Mouse (Mus musculus) left cerebral cortex, adult 18-20 months (tissue): ENCODE results near the gene Umodl1. TPM values are rescaled to one million over a fixed set of nuclear protein-coding genes. Genes with fewer than 3 reads are reported as not detected.

ENCODE experiments used
- DNase-seq, 2 experiments: peaks; one replicate each; pipeline ENCODE4 v3.0.0; 2021 to 2022; ENCODE audit warnings: low spot score in 2 of 2, mixed read lengths in 1 of 2
- long read RNA-seq, 2 experiments: library from polyadenylated mRNA; stranded (forward); transcript quantifications; one replicate each; pipeline ENCODE4 v2.0.0; 2021
- total RNA-seq, 2 experiments: library from RNA; stranded (reverse); gene quantifications; 2 replicates each; pipeline ENCODE4 v1.2.3; 2021

Gene Umodl1
- under 1 TPM in 1 of 2 experiments, not detected in 1; 0.16 TPM for total RNA-seq
- long read RNA-seq, experiment 1, partial matches to known transcripts, result 1 of 1 reads
- long read RNA-seq, experiment 1, other reads (novel, unspliced or antisense), result 0 of 1 reads
- long read RNA-seq, experiment 2, result 0 reads

- DNase-seq, result no peak
Observed at GRCm38 (mm10) chr17:30954340-30954739, at the start of gene Umodl1. Gene Umodl1, plus strand, starts transcription at chr17:30954640.

DNA sequence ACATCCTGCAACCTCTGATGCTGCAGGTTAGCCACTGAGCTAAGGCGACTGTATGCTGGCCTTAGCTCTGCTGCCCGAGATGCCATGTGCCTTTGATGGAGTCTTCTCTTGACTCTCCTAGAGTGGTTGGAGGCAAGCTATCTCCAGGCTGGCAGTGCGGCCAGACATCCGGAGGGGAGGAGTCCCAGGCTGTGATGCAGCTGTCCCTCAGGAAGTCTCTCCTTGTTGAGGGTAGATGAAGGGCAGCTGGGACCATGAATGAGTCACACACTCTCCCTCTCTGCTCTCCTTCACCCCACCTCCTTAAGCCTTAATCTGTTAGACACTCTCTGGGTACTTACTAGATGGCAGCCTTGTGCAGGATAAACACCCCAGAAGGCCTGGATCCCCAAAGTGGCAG is 46.9 kb upstream of the Umodl1 start:
- DNase-seq, result no peak

GRCm38 (mm10) chr17:30910866-30911731 is 43.3 kb upstream of the Umodl1 start:
- no peak for DNase-seq

DNA sequence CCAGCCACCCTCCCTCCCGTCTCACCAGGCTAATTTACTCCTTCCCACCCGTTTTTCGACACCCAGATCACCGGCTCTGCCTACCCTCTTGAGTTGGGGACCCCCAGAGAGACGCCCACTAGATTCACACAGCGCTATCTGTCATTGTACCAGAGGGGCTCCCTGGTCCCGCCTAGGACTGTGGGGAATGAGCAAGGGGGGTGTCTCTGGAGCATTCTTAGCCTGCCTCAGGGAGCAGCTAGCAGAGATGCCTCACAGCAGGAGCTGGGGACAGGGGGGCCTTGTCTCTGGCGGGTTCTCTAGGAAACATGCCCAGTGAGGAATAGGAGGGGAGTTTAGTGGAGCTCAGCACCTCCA is 42.7 kb upstream of the Umodl1 start:
- DNase-seq, result no peak

GRCm38 (mm10) chr17:30912536-30912935 is 41.9 kb upstream of the Umodl1 start:
- no peak for DNase-seq

- DNase-seq, result no peak
Observed at GRCm38 (mm10) chr17:30914264-30914663, 40.2 kb upstream of the Umodl1 start.

GRCm38 (mm10) chr17:30923566-30923965 is 30.9 kb upstream of the Umodl1 start:
- DNase-seq, result no peak

DNA sequence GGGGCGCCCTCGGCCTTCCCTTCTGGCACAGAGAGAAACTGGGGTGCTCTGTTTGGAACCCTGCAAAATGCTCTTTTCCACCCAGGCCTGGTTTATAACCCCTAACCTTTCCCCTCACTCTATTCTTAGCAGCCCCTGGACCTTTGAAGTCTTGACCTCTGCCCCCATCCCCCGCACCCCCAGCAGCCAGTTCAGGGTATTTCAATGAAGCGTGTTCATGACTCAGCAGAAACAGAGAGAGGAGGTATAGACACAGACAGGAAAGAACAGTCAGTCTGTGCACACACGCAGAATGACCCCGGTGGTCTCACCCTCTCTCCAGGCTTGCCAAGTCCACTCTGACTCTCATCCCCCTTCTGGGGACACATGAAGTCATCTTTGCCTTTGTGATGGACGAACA is 23.6 kb upstream of the Umodl1 start:
- no peak for DNase-seq

- DNase-seq, result no peak
Observed at GRCm38 (mm10) chr17:30932836-30933235, 21.6 kb upstream of the Umodl1 start.

GRCm38 (mm10) chr17:30935301-30935700 is 19.1 kb upstream of the Umodl1 start:
- no peak for DNase-seq

DNA sequence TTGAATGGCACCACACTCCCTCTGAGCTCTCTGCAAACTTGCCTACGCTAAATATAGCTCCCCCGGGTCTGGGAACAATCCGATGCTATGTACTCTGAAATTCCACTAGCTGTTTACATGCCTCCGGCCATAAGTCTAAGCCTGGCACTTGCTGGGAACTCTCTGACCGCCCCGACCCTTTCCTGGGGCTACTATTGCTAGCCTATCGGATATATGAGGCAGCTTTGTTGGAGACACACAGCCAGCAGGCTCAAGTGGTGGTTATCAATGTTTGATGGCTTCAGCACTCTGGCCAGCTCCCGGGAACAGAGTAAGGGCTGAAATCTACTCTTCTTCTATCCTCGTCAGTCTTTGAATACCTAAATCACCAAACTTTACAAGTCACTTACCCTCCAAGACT is 15.9 kb upstream of the Umodl1 start:
- DNase-seq, result no peak

- DNase-seq, result no peak
Observed at GRCm38 (mm10) chr17:30948382-30948781, 6.1 kb upstream of the Umodl1 start.

- DNase-seq, result peak; percentile 71 to 79
Observed at GRCm38 (mm10) chr17:30950780-30951179, 3.7 kb upstream of the Umodl1 start.

DNA sequence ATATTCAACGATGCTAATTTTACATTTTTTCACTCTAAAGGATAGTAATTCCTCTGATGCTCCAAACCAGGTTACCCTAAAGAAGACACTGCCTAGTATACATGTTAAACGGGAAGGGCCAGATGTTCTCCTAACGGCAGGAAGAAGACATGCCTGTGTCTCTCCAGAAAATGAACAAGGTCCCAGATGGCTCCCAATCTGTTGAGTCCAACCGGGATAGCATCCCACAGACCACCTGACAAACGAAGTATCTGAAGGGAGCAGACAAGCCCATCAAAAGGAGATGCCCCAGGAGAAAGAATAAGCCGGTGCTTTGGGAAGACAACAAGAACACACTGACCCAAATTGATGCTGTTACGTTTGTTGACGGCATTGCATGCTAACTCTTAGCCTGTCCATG is 2.8 kb upstream of the Umodl1 start:
- DNase-seq, result no peak

DNA sequence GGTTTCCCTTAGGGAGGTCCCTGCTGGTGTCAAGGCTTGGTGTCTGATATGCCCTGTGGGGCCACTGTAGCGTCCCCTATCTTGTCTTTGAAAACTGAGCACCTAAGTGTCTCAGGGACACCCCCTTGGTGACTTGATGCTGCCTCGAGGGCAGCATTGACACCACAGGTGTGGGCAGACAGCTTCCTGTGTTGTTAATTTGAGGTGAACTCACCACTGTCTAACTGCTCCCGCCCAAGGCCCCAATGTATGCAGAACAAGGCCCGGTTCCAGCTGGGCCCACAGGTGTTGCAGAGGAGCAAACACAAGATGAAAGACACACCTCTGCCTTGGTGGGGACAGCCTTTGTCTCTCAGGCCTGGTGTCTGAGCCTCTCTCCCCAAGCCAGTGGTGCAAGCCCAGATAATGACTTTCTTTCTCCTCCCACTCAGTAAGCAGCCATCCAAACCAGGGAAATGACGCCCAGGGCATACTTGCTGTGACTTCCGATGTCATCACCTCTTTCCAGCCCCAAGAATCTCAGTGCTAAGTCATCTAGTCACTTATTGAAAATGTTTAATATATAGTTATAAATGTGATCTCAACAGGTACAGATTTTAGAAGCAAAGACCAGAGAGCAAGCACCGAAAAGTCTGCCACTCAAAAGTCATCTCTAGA is 7.6 kb downstream of the Umodl1 start:
- DNase-seq, result no peak

GRCm38 (mm10) chr17:30962880-30963279 is 8.4 kb downstream of the Umodl1 start:
- no peak for DNase-seq

DNA sequence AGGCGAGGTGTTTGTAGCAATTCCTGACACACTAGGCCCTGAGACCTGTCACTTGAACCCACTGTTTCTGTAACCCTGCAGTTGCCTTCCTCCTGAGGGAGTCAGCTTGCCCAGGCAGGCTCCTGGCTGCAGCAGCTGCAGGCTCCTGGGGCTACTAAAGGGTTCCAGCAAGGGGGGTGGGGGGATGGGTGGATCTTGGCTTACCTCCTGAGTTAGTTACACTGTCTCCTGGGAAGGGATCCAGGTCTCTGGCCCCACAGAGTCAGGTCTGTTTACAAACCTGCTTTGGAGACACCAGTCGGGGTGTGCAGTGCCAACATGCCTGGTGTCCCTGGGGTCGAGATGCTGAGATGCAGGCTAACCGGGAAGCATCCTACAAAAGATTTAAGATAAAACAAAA is 15.5 kb downstream of the Umodl1 start:
- no peak for DNase-seq

DNA sequence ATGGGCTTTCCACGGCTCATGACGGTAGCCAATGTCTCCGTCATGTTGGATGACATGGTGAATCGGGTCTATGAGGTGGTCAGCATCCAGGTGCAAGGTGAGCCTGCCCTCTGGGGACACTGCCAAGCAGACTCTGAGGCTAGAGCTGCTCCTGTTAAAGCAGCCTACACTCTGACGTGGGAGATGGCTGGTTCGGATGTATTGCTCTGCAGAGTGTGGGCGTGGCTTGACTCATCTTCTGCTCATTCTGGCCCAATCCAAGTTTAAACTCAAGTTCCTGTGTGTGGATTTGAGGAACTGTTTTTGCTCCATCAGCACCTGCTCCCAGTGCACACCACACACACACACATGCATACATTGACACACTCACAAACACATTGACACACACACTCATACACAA is 17.4 kb downstream of the Umodl1 start:
- DNase-seq, result peak; percentile 57 to 69

DNA sequence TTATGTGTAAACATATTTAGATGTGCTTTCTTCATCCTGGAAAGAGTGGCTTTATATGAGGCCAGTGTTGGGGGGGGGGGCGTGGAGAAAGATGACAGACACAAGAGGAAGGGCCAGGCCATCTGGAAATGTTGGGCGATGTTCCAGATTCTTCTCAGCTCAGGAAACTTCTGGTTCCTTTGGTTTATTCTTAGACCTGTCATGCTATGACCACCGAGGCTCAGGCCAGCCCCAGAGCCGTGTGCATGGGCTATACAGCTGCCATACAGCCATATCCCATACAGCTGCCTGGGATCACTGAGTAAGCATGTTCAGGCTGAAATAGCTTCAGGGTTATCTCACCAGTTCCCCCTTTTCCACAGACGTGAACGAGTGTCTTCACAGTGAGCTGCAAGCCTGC is 18.9 kb downstream of the Umodl1 start:
- no peak for DNase-seq

DNA sequence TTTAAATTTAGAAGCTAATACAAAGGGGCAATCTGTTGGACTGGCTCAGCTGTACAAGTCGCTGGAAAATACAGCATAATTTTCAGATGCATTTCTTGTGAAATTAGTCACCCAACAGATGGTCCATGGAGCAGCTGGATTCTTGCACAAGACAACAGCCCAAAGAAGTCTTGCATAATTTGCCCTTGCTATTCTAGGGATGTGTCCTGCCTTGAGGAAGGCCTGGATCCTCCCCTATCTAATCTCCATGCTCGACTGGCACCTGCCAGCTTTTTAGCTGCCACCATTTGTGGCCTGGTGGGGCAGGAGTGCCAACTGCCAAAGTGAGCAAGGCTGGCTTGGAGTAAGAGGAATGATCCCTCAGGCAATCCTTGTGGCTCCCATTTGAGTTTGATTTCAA is 22.9 kb downstream of the Umodl1 start:
- DNase-seq, result peak in 1 of 2 experiments; percentile 8

GRCm38 (mm10) chr17:30978556-30978955 is 24.1 kb downstream of the Umodl1 start:
- no peak for DNase-seq

- no peak for DNase-seq
Observed at GRCm38 (mm10) chr17:30983521-30983920, 29.1 kb downstream of the Umodl1 start.
